Mouse (Mus musculus) bone marrow macrophage, adult 2 months (primary cell): ENCODE results near the gene Aif1l.

Experiments
- CTCF ChIP-seq: IDR thresholded peaks from 2 replicates; pipeline ENCODE4 v1.5.1; 2012; ENCODE audit warnings: low read depth, mild to moderate bottlenecking, low read length, moderate library complexity
- POLR2A ChIP-seq: IDR thresholded peaks from 2 replicates; pipeline ENCODE4 v1.6.1; 2012; ENCODE audit warnings: mild to moderate bottlenecking, low read depth, low read length, borderline replicate concordance

DNA sequence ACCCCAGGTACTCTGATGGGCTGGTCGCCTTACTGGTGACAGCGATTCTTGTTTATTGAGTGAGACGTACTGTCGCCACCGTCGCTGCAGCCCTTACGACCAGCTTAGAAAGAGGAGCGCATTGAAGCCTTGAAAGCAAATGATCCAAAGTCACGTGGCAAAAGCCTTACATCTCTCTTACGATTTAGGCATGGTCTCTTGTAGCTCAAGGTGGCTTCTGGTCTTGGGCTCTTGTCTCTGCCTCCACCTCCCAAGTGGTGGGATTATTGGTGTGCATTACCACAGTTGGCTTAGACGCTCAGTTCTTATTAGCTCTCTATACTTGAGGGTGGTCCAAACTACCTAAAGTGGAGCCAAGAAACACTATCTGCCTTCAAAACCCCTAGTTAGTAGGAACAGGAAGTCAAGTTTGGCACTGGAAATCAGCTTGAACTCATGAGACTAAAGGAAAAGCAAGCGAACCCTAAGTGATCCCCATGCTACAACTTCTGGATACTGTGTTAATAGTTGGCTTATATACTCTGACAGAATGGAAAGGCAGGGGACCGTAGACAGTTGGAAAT, 25.0 kb downstream of the Aif1l start:
- TF ChIP-seq CTCF (no peak), POLR2A (no peak)
